Mouse (Mus musculus): Measurements from ENCODE around the gene Plekha5. TPM values are rescaled to one million over a fixed set of nuclear protein-coding genes. Genes with fewer than 3 reads are reported as not detected.

Gene Plekha5
- total and polyA plus RNA-seq, 2 experiments = 13.0 to 17.1 TPM

- Histone ChIP-seq H3K4me3 (ENCODE audit: insufficient read depth, low read depth, low read length) (no peak overlapping the region), H3K27ac (replicated peaks; ENCODE audit: insufficient read depth, low read depth, low read length) (peak overlapping the region; percentile 86), H3K4me1 (ENCODE audit: control insufficient read depth, insufficient read depth, low read length) (peaks cover 17% of the 10 kb centered on the region), H3K36me3 (ENCODE audit: control insufficient read depth, insufficient read depth, low read length) (peaks cover 28% of the 10 kb centered on the region), H3K79me2 (ENCODE audit: control insufficient read depth, insufficient read depth, low read length) (peaks cover 2% of the 10 kb centered on the region; the same call in 1 of the 2 replicates), H3K9ac (ENCODE audit: low read depth, low read length) (no peak overlapping the region), H3K27me3 (ENCODE audit: control insufficient read depth, insufficient read depth, low read length) (no peaks in the 10 kb centered on the region)
- TF ChIP-seq CTCF (IDR thresholded peaks at IDR 0.05; ENCODE audit: low read depth, low read length) (no peak), POLR2A (IDR thresholded peaks at IDR 0.05; ENCODE audit: extremely low read depth, insufficient read depth, low read length) (no peak)
- DNase-seq (ENCODE audit: extremely low read depth, low read depth, low spot score) = no peak
- 59% methylated on average over 11 of the region's 11 CpGs for WGBS
Observed at GRCm38 (mm10) chr6:140547203-140547944, 123.5 kb downstream of the Plekha5 start.

- Histone ChIP-seq H3K4me3 (ENCODE audit: insufficient read depth, low read depth, low read length) (no peak overlapping the region), H3K36me3 (ENCODE audit: control insufficient read depth, insufficient read depth, low read length) (peaks cover 29% of the 10 kb centered on the region), H3K27ac (replicated peaks; ENCODE audit: insufficient read depth, low read depth, low read length) (peak overlapping the region; percentile 86), H3K27me3 (ENCODE audit: control insufficient read depth, insufficient read depth, low read length) (no peaks in the 10 kb centered on the region), H3K79me2 (ENCODE audit: control insufficient read depth, insufficient read depth, low read length) (peaks cover 2% of the 10 kb centered on the region; the same call in 1 of the 2 replicates), H3K9ac (ENCODE audit: low read depth, low read length) (no peak overlapping the region), H3K4me1 (ENCODE audit: control insufficient read depth, insufficient read depth, low read length) (peaks cover 17% of the 10 kb centered on the region)
- TF ChIP-seq CTCF (IDR thresholded peaks at IDR 0.05; ENCODE audit: low read depth, low read length) (no peak), POLR2A (IDR thresholded peaks at IDR 0.05; ENCODE audit: extremely low read depth, insufficient read depth, low read length) (no peak)
- 32% methylated on average over 5 of the region's 5 CpGs for WGBS
- DNase-seq (ENCODE audit: extremely low read depth, low read depth, low spot score) = peak; percentile 100
Observed at GRCm38 (mm10) chr6:140548082-140548769, 124.4 kb downstream of the Plekha5 start.

GRCm38 (mm10) chr6:140550741-140551140, 126.9 kb downstream of the Plekha5 start:
- no peak overlapping the region for H3K4me3 ChIP-seq (ENCODE audit: insufficient read depth, low read depth, low read length)
- peaks cover 2% of the 10 kb centered on the region; the same call in 1 of the 2 replicates for H3K79me2 ChIP-seq (ENCODE audit: control insufficient read depth, insufficient read depth, low read length)
- H3K4me1 ChIP-seq (ENCODE audit: control insufficient read depth, insufficient read depth, low read length) = peaks cover 17% of the 10 kb centered on the region
- TF ChIP-seq POLR2A (IDR thresholded peaks at IDR 0.05; ENCODE audit: extremely low read depth, insufficient read depth, low read length) (no peak), CTCF (IDR thresholded peaks at IDR 0.05; ENCODE audit: low read depth, low read length) (no peak)
- no peaks in the 10 kb centered on the region for H3K27me3 ChIP-seq (ENCODE audit: control insufficient read depth, insufficient read depth, low read length)
- H3K9ac ChIP-seq (ENCODE audit: low read depth, low read length) = no peak overlapping the region
- H3K27ac ChIP-seq (replicated peaks; ENCODE audit: insufficient read depth, low read depth, low read length) = no peak overlapping the region
- H3K36me3 ChIP-seq (ENCODE audit: control insufficient read depth, insufficient read depth, low read length) = peaks cover 34% of the 10 kb centered on the region
- no peak for DNase-seq (ENCODE audit: extremely low read depth, low read depth, low spot score)
- 94% methylated on average over 13 of the region's 13 CpGs for WGBS

- DNase-seq (ENCODE audit: extremely low read depth, low read depth, low spot score) = no peak
- H3K27ac ChIP-seq (replicated peaks; ENCODE audit: insufficient read depth, low read depth, low read length) = no peak overlapping the region
- no peak overlapping the region for H3K9ac ChIP-seq (ENCODE audit: low read depth, low read length)
- TF ChIP-seq POLR2A (IDR thresholded peaks at IDR 0.05; ENCODE audit: extremely low read depth, insufficient read depth, low read length) (no peak), CTCF (IDR thresholded peaks at IDR 0.05; ENCODE audit: low read depth, low read length) (no peak)
- H3K4me1 ChIP-seq (ENCODE audit: control insufficient read depth, insufficient read depth, low read length) = no peaks in the 10 kb centered on the region
- 62% methylated on average over 4 of the region's 4 CpGs for WGBS
- no peak overlapping the region for H3K4me3 ChIP-seq (ENCODE audit: insufficient read depth, low read depth, low read length)
- H3K79me2 ChIP-seq (ENCODE audit: control insufficient read depth, insufficient read depth, low read length) = peaks cover 2% of the 10 kb centered on the region; the same call in 1 of the 2 replicates
- H3K27me3 ChIP-seq (ENCODE audit: control insufficient read depth, insufficient read depth, low read length) = no peaks in the 10 kb centered on the region
- H3K36me3 ChIP-seq (ENCODE audit: control insufficient read depth, insufficient read depth, low read length) = peaks cover 38% of the 10 kb centered on the region
Observed at GRCm38 (mm10) chr6:140554261-140554660, 130.4 kb downstream of the Plekha5 start.

GRCm38 (mm10) chr6:140559411-140559810, 135.6 kb downstream of the Plekha5 start:
- WGBS = 81% methylated on average over 6 of the region's 6 CpGs
- H3K79me2 ChIP-seq (ENCODE audit: control insufficient read depth, insufficient read depth, low read length) = no peaks in the 10 kb centered on the region; the same call in 1 of the 2 replicates
- TF ChIP-seq CTCF (IDR thresholded peaks at IDR 0.05; ENCODE audit: low read depth, low read length) = no peak
- no peak for TF ChIP-seq POLR2A (IDR thresholded peaks at IDR 0.05; ENCODE audit: extremely low read depth, insufficient read depth, low read length)

More at GRCm38 (mm10) chr6:140559411-140559810, 135.6 kb downstream of the Plekha5 start:
- Histone ChIP-seq H3K4me3 (ENCODE audit: insufficient read depth, low read depth, low read length) (no peak overlapping the region), H3K27ac (replicated peaks; ENCODE audit: insufficient read depth, low read depth, low read length) (no peak overlapping the region), H3K36me3 (ENCODE audit: control insufficient read depth, insufficient read depth, low read length) (peaks cover 23% of the 10 kb centered on the region), H3K9ac (ENCODE audit: low read depth, low read length) (no peak overlapping the region), H3K27me3 (ENCODE audit: control insufficient read depth, insufficient read depth, low read length) (no peaks in the 10 kb centered on the region), H3K4me1 (ENCODE audit: control insufficient read depth, insufficient read depth, low read length) (no peaks in the 10 kb centered on the region)
- DNase-seq (ENCODE audit: extremely low read depth, low read depth, low spot score) = no peak

Measured in liver, adult 2 months (tissue).